Mouse (Mus musculus): ENCODE results near the gene Krt16.

The Krt16 gene

DNA sequence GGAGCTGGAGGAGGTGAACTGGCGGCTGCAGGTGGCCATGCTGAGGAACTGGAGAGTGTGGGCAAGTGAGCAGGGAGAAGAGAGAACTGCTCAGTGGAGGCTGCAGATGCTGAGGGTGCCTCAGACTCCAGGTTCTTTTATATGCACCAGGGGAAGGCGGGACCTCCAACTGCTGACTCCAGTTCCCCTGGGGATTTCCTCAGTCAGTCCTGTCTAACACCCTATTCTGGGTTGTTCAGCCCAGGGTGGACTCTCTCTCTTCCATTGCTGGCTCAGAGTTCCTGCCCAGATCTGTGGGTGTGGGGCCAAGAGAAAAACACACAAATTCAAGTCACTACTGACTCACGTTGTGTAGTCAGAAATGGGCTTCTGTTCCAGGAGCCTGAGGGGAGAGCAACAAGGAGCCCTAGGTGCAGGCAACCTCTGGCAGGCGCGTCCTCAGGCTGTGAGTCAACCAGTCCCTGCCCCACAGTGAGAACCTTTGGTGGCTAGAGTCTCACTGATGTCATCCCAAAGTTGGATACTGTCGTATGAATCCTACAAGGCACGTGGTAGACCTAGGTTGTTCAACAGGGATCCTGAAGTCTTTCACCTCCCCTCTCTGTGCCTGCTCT is at the start of gene Krt16:
Gene Krt16 (minus strand): TSS at position 51 of the 614 bp plus-strand sequence.
- no peak for DNase-seq

DNA sequence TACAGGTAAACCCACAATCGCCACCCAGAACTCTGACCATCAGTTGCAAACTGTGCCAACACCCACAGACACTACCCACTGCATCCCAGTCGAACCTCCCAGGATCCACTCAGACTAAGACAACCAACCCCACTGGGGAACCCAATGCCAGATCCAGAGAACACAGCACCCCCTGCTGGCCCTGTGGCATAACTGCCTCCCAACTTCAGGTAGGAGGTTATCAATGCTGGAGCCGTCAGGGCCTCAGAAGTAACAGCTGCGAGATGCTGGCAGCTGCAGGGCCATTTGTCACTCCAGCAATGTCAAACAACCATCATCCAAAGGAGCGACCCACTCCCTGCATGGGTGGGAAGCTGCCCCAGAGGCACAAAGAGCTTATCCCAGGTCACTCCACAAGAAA is 49.1 kb upstream of the Krt16 start:
- no peak for DNase-seq

DNA sequence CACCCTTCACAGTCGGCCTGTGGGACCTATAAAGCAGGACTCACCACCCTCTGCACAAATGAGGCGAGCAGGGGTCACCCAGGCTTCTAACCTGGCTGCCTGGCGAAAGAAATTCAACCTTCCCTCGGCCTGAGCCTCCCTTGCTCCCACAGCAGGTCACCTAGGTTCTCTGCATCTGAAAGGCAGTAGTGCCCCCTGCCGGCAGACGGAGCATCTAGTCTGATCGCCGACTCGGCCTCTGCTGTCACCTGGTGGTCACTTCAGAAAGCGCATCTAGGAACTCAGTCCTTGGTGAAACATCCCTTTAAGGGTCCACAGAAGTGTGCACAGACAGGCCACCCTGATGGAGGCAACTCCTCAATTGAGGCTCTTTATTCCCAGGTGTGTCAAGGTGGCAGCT is 46.6 kb upstream of the Krt16 start:
- DNase-seq: peak; percentile 88

DNA sequence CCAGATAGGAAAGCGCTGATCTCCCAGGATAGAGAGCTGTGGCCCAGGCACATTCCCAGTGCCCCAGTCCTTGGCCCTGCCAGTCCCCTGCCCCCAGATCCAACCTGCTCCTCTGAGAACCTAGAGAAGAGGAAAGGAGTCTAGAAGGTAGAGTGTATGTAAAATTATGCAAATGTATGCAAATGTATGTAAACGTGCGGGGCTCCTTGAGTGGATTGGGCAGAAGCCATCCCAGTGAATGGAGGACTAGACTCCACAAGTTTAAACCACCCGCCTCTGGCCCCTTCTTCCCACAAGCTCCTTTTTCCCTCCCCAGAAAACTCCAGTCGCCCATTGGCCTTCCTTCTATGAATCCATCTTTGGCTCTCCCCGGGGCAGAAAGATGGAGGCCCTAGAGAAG is 44.2 kb upstream of the Krt16 start:
- DNase-seq: no peak

DNA sequence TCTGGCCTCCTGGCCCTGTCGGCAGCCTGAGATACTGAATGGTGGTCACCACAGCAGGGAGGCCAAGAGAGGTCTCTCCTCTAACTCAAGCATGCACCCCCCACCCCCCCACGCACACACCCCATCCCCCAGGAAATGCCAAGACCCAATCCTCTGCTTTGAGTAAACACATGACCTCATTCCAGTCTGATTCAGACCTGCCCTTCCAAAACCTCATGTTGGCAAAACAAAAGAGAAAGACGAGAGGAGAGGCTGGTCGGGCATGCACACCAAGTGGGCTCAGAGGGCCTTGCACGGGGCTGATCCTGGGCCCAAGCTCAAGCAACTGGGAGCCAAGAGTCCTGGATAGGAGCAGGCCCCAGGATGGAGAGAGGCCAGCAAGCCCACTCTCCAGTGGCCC is 41.5 kb upstream of the Krt16 start:
- no peak for DNase-seq

DNA sequence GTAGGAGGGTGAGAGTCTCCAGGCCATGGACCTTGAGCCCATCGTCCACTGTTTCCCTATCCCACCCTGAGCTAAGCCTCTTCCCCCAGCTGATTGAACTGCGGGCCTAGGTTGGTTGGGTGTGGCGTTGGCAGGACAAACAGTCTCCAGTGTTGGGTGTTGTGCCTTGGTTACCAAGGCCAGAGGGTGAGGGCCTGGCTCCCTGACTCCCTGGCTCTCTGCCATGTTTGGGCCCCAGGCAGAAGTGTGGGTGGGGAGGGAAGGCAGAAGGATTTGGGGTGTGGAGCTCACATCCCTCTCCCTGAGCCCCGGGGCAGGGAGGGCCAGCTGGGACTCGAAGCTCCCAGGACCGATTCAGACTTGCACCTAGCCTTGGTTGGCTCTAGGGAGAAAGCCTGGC is 40.2 kb upstream of the Krt16 start:
- no peak for DNase-seq

DNA sequence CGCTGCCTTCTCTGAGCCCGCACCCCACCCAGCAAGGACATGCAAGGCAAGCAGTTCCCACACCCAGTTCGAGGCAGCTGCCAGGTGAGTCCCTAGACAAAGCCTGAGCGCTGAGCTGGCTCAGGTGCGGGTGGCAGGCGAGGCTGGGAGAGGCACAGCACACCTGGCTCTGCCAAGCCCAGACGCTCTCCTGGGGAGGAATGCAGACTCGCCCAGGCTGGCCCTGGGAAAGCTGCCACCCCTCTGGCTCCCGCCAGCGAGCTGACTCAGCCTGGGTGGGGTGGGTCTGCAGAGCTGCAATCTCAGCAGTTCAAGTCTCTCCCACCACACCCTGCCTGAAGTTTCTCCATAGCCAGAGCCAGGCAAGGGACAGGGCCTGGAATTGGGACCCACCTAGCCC is 38.3 kb upstream of the Krt16 start:
- peak; percentile 29 for DNase-seq

DNA sequence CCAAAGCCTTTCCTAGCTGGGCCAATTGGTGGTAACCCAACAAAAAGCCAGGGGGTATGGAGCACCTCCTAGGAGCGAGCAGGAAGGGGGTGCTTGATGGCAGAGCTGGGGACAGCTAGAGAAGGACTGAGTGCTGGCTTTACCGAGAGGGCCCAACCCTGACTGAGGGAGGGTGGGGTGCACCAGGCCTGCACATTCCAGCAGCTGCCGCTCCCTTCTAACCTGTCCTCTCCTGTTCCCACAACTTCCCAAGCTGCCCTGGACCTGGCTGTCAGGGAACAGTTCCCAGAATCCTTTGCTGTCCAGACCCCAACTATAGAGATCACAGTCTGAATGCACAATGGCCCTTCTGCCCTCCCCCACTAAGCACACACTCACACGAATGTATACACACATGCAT is 36.3 kb upstream of the Krt16 start:
- DNase-seq: no peak

DNA sequence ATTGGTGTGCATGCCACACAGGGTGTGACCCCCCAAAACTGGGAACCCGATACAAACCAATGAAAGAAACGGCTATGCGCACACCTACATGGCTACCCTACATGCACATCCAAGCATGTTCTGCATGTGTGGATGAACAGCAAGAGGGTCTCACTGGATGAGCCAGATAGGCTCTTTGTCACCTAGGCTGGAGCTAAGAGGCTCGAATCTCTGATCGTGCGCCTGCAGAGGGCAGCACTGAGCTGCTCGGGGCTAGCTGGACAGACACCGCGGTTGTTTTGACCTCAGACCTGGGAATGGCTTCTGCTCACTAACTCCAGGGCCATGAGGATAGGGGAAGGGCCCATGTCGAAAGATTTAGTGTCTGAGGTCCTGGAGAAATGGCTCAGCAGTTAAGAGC is 33.8 kb upstream of the Krt16 start:
- peak; percentile 81 for DNase-seq

DNA sequence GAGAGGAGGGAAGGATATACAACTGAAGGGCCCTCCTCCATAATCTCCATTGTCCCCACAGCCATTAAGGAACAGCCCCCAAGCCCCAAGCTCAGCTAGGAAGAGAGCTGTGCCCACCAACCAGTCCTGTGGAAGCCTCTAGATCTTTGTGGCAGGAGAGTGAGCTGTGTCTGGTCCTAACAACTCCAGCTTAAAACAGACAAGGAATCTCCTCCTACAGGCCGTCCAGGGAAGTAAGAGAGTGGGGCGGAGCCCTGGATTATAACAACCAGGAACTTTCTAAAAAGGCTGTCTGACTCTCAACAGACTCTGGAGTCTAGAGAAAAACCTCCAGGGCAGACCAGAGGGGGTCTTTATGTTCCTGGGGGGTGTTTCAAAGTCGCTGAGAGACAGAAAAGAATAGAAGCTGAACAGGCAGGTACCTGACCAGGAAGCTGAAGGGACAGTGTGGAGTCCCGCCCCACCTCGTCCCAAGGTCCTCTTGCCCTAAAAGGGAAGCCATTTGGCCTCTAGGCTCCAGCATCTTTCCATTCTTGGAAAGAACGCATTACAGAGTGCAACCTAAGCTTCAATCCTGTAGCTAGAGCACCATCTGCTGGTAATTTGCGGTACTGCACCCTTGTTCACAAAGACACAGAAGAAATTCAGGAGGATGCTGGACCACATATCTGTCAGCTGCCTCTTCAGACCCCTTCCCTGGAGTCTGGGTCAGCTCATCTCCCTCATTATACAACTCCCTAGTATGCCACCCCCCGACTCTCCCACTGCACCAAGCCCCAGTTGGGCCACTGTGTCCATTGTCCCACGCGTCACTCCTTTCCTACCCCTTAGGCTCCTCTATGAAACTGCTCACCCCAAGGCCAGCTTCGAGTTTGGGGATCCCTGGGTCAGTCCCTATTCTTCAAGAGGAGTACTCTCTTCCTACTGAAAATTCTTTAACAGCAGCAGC is 33.2 kb upstream of the Krt16 start:
- DNase-seq: peak; percentile 92

DNA sequence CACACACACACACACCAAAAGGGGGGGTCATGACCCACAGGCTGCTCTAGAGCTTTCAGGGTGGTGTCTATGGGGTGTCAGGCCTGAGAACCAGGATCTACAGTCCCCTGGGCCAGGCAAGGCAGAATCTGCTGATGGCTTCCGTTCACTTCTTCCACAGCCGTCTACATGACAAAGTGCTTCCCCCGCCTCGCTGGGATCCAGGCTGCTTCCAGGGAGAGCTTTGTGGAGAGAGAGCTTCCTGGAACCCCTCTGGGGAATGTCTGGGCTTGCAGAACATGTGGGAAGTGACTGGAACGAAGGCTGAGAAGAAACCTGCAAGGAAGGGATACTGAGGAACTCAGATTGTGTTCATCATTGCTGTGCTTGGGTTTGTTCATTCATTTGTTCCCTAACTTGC is 30.1 kb upstream of the Krt16 start:
- DNase-seq: no peak

DNA sequence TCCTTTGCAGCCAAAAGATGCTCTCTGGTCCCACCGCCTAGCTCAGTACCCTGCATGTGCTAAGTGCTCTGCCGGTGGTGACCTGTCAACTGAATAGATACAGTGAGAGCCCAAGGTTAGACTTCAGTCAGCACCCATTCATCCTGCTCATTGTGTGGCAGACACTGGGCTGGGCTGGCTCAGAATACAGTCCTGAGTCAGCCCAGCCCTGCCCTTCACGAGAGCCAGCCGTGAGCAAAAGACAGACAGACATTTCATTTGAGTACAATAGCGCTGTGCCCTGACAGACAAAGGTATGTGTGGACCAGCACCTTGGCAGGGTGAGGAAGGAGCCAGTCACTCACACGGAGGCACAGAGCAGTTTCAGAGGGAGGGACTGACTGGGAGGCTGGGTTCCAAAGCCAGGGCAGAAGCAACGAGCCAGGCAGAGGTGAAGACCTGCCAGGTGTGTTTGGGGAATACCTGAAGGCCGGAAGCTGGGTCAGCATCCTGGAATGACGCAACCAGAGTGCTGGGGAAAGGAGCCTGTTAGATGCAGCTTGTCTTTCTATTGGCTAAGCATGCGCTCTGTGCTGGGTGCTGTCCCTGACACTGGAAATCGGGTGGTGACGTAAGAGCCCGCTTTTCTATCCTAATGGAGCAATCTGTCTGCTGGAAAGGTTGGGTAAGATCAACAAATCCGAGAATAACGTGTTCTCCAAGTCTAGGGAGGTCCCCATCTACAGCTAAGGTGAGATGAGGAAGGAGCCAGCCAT is 29.2 kb upstream of the Krt16 start:
- no peak for DNase-seq

DNA sequence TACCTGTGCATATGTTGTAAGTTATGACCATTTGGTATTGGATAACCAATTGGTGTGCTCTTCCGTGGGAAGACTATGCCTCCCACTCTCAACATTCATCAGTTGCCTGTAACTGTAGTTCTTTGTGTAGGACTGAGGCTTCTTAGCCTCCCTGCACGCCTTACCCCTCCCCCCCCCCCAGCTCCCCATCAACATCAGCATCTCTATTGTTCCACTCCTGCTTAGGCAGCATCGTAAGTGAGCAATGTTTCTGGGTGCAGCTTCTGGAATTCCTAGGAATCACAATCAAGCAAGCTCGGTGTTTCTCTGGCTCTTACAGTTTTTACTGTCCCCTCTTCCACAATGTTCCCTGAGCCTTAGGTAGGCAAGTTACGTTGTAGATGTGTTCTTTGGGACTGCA is 26.8 kb upstream of the Krt16 start:
- DNase-seq: no peak

DNA sequence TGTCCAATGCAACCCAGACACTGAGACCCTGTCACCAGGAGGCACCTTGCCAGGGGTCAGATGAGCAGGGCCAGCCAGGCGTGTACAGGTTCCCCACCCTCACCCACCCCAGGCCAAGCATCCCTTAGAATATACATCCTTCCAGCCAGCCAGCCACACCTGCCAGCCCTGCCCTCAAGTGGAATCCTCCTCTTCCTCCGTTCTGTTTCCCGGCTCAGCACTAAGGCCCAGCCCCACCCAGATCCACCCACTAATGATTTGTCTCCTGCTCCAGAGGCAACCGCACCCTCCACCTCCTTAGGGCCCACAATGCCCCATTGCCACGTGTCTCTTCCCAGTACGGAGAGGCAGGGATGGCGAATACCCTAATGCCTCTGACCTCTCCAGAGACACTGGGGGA is 26.0 kb upstream of the Krt16 start:
- DNase-seq: no peak

DNA sequence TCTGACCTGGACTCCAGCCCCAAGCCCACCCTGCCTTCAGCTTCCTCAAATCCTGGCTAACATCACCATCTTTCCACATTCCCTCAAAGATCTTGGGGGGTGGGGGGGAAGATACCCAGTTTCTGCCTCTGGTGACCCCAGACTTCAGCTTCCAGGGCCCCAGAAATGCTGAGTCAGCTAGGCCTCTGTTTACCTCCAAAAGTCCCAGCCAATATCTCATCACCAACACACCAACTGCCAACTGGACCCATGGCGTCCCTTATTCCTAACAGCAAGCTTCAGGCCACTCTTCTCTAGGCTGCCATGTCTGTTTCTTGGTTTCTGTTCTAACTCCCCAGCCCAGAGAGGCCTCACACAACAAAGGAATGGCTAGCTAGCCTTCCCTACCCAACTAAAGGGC is 23.2 kb upstream of the Krt16 start:
- DNase-seq: no peak

DNA sequence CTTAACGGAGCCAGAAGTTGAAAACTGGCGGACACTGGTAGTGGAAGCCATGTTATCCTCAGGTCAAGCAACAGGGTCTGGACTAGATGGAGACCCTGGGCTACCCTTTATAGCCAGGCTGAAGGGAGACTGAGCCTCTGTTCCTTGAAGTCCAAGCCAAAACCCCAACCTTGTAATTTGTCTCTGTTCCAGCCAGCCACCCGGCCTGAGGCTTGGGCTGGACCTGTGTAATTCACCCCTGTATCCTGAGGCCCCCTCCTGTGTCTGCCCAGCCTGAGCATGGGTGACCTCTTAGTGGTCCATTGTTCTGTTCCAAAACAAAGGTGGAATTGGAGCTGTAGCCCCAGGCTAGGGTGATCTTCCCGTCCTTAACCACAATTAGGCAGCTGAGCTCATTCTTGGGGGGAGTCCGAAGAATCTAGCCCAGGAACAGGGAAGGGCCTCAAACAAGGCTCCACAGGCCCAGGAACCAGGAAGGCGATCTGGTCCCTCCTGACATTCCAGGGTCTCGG is 21.2 kb upstream of the Krt16 start, which contains the start of gene Krt42:
Gene Krt42 (minus strand): TSS at position 51 of the 512 bp plus-strand sequence.
- DNase-seq: no peak

DNA sequence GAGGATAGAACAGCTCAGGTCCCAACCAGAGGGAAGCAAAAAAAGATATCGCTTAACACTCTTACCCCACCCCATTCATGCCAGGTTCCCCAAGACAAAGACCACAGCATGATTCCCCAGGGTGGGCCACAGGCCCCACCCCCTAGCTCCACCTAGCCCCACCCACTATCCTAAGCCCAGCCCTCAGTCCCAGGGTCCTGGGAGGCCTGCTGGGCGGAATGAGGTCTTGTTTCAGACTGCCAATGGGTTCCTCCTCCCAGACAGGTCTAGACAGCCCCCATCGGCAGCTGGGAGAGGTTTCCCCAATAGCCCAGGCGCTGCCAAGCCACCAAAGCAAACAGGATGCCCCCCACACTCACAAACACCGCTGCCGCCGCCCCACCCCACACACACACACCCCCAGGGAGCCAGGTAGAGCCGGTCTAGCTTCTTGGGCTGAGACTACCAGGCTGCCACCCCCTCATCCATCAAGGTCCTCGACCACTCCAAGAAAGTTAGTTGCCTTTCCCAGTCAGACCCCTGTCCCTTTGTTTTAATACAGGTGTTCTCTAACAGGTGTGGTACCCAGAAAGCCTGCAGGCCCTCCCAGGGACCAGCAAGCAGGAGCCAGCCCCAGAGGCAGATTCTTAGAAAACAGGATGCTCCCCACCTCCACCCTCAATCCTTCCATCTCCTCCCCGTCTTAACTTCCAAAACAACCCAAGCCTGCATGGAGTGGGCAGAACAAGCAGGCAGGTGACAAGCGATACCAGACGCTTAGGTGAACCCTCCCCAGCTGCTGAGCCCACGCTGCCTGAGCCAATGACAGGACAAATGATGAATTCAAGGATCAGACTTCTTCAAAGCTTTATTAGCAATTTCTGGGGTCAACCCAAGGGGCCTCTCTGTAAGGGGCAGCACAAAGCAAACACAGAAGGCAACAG is 13.6 kb upstream of the Krt16 start:
- DNase-seq: no peak

DNA sequence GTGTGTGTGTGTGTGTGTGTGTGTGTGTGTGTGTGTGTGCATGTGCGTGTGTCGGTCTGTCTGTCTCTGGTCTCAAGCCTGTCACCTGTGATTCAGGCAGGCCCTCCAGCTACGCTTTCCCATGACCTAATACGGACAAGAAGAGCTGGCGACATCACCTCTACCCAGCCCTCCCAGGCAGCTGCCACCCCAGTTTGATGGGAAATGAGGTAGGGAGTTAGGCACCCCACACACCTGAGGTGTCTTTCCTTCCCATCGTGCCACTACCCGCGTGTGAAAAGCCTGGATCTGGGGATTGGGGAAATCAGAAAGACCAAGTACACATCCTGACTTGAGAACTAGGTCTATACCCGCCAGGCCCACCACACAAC is 12.5 kb upstream of the Krt16 start:
- DNase-seq: no peak

DNA sequence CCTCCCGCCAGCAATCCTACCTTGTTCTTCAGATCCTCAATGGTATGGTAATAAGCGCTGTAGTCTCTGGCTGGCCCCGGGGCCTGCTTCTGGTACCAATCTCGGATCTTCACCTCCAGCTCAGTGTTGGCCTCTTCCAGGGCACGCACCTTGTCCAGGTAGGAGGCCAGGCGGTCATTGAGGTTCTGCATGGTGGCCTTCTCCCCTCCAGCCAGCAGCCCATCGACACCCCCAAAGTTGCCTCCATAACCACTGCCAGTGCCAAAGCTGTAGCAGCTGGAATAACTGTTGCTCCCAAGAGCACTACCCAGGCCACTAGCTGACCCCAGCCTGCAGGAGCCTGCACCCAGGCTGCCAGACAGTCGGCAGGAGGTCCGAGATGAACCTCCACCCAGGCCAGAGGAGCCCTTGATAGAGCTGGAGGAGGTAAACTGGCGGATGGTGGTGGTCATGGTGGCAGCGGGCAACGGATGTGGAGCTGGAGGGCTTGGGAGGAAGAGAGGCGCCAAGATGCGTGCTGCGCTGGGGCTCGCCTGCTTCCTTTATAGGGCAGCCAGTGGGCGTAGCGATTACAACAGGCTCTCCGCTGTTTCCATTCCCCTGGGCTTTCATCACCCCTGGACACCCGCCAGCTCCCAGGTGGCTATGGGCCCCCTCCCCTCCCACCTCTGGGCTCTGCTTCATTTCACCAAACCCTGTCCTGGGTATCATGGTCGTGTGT is 12.0 kb upstream of the Krt16 start, which contains the start of gene Krt17:
Gene Krt17 (minus strand): TSS at position 516 of the 721 bp plus-strand sequence.
- DNase-seq: no peak

DNA sequence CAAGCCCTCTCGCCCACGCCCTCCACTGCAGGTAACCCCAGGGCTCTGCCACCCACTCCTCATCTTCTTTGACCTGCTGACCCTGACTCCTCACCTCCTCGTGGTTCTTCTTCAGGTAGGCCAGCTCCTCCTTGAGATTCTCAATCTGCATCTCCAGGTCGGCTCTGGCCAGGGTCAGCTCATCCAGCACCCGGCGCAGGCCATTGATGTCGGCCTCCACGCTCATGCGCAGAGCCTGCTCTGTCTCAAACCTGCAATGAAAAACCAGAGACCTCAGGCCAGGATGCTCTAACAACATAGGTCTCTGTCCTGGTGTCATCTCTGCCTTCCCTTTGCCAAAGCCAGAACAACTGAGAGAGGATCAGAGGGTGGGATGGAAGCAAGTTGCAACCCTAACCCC is 10.4 kb upstream of the Krt16 start:
- DNase-seq: no peak

DNA sequence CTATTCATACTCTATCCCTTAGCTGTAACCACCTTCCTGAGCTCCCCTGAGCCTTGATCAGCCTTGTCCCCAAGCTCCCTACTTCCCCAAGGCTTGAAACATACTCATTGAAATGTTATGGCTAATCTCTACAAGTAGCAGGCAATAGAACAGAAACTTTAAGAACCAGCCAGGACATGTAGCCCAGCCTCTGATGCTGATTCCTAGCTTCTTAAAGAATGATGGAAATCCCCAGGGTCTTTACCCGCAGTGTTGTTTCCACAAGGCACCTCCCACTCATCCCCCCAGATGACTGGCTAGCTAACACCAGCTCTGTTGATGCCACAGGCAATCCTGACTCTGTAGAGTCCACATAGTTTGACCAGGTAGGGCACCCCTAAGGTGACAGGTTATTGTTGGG is 9.3 kb upstream of the Krt16 start:
- no peak for DNase-seq

DNA sequence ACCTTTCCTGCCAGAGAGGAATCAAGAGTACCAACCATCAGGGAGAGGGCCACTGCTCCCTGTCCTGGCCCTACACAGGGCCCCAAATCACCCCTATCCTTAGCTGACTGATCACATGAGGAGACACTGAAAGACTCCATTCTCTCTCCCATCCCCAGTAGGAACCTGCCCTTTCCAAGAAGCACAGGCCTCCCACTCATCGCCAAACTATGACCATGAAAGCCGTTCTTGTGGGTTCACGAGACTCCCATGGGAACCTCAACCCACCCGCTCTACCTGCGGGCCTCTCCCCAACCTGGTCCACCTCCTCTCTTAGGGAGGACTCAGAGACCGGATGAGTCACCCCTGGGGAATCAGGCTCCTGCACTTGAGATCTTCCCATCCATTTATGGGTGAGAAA is 6.8 kb upstream of the Krt16 start:
- no peak for DNase-seq

Measured in right cerebral cortex, postnatal 14 days (tissue).